Mouse (Mus musculus) embryonic fibroblast, embryonic 13.5 days (primary cell): ENCODE results near the gene Cngb1.

Experiments used
- CTCF ChIP-seq: IDR thresholded peaks from 2 replicates; pipeline ENCODE4 v1.5.1; 2011; ENCODE audit warnings: mild to moderate bottlenecking, control low read depth, low read length, moderate library complexity, borderline replicate concordance; ENCODE audit not compliant: insufficient read depth
- POLR2A ChIP-seq: IDR thresholded peaks from 2 replicates; pipeline ENCODE4 v1.6.1; 2011; ENCODE audit warnings: low read depth, mild to moderate bottlenecking, control low read depth, low read length, moderate library complexity

GRCm38 (mm10) chr8:95351461-95351860, 45.1 kb upstream of the Cngb1 start:
- TF ChIP-seq POLR2A (no peak), CTCF (no peak)
